Mouse (Mus musculus) intestine, embryonic 15.5 days (tissue): ENCODE data around the gene Angpt4. TPM values are rescaled to one million over a fixed set of nuclear protein-coding genes. Genes with fewer than 3 reads are reported as not detected.

Experiments
- ATAC-seq: fragments of 200-750 bp; cut with Nextera tagmentation; 2 replicates; pipeline ENCODE4 v1.8.0; 2017; ENCODE audit warnings: moderate TSS enrichment, moderate library complexity
- H3K27ac ChIP-seq: fragments of 300-500 bp; sonication (generic); 2 replicates; pipeline ENCODE4 v1.5.1; 2015; ENCODE audit warnings: mild to moderate bottlenecking, inconsistent platforms
- H3K27me3 ChIP-seq: fragments of 300-500 bp; sonication (generic); replicated peaks from 2 replicates; pipeline ENCODE4 v1.6.1; 2015; ENCODE audit warnings: inconsistent platforms
- H3K36me3 ChIP-seq: fragments of 300-500 bp; sonication (generic); 2 replicates; pipeline ENCODE4 v1.6.1; 2015; ENCODE audit warnings: inconsistent platforms
- H3K4me1 ChIP-seq: fragments of 300-500 bp; sonication (generic); replicated peaks from 2 replicates; pipeline ENCODE4 v1.6.1; 2015; ENCODE audit warnings: inconsistent platforms
- H3K4me2 ChIP-seq: fragments of 300-500 bp; sonication (generic); replicated peaks from 2 replicates; pipeline ENCODE4 v1.6.1; 2015; ENCODE audit warnings: mild to moderate bottlenecking, inconsistent platforms
- H3K4me3 ChIP-seq: fragments of 300-500 bp; sonication (generic); replicated peaks from 2 replicates; pipeline ENCODE4 v1.5.1; 2015; ENCODE audit warnings: inconsistent platforms
- H3K9ac ChIP-seq: fragments of 300-500 bp; sonication (generic); 2 replicates; pipeline ENCODE4 v1.6.1; 2015; ENCODE audit warnings: inconsistent platforms
- H3K9me3 ChIP-seq: fragments of 300-500 bp; sonication (generic); 2 replicates; pipeline ENCODE4 v1.6.1; 2016; ENCODE audit warnings: inconsistent platforms
- WGBS: fragments of 180-500 bp; shearing (Covaris S2); methylation state at CpG from one replicate; pipeline ENCODE4 v1.1.7; 2015; 5-methylcytosine and 5-hydroxymethylcytosine counted together
- polyA plus RNA-seq: library from polyadenylated mRNA; unstranded; fragments of >200 nt; fragmentation: Nextera tagmentation; extraction: Ambion mirVana; gene quantifications from 2 replicates; pipeline ENCODE4 v1.2.1, GENCODE M21; 2015

Gene Angpt4
- polyA plus RNA-seq, 1 experiment from 2014 or later: 1.1 TPM

GRCm38 (mm10) chr2:151919140-151919539 is 8.1 kb downstream of the Angpt4 start:
- no peak for ATAC-seq
- Histone ChIP-seq H3K4me1 (peaks cover 22% of the 10 kb centered on the region), H3K27me3 (no peaks in the 10 kb centered on the region), H3K36me3 (no peaks in the 10 kb centered on the region), H3K27ac (no peak overlapping the region), H3K9me3 (no peaks in the 10 kb centered on the region), H3K4me2 (no peak overlapping the region), H3K9ac (no peak overlapping the region), H3K4me3 (no peak overlapping the region)
- 54% methylated on average over 9 of the region's 9 CpGs for WGBS

- Histone ChIP-seq H3K4me3 (no peak overlapping the region), H3K9ac (no peak overlapping the region), H3K4me2 (no peak overlapping the region), H3K27me3 (no peaks in the 10 kb centered on the region), H3K9me3 (no peaks in the 10 kb centered on the region), H3K27ac (no peak overlapping the region), H3K36me3 (no peaks in the 10 kb centered on the region), H3K4me1 (peaks cover 19% of the 10 kb centered on the region)
- no peak for ATAC-seq
- 68% methylated on average over 8 of the region's 8 CpGs for WGBS
These were observed 10.1 kb downstream of the Angpt4 start for GRCm38 (mm10) chr2:151921068-151921467.

- H3K27me3 ChIP-seq: no peaks in the 10 kb centered on the region
- H3K4me1 ChIP-seq: peaks cover 15% of the 10 kb centered on the region
- H3K4me2 ChIP-seq: no peak overlapping the region
- no peak overlapping the region; the same call in 1 of the 2 replicates for H3K27ac ChIP-seq
- 44% methylated on average over 4 of the region's 4 CpGs for WGBS
- H3K9me3 ChIP-seq: no peaks in the 10 kb centered on the region
- ATAC-seq: peak; percentile 75
- H3K4me3 ChIP-seq: no peak overlapping the region
- no peak overlapping the region for H3K9ac ChIP-seq
- no peaks in the 10 kb centered on the region for H3K36me3 ChIP-seq
These were observed 10.6 kb downstream of the Angpt4 start for GRCm38 (mm10) chr2:151921596-151921995.

GRCm38 (mm10) chr2:151924276-151924675 is 13.3 kb downstream of the Angpt4 start:
- H3K9ac ChIP-seq: no peak overlapping the region
- ATAC-seq: no peak
- H3K36me3 ChIP-seq: no peaks in the 10 kb centered on the region
- H3K27me3 ChIP-seq: no peaks in the 10 kb centered on the region
- peaks cover 10% of the 10 kb centered on the region; the same call in 1 of the 2 replicates for H3K4me1 ChIP-seq
- H3K4me2 ChIP-seq: no peak overlapping the region
- H3K9me3 ChIP-seq: no peaks in the 10 kb centered on the region
- 86% methylated on average over 7 of the region's 7 CpGs for WGBS
- H3K4me3 ChIP-seq: no peak overlapping the region
- H3K27ac ChIP-seq: no peak overlapping the region

- Histone ChIP-seq H3K27me3 (no peaks in the 10 kb centered on the region), H3K36me3 (no peaks in the 10 kb centered on the region), H3K4me1 (peaks cover 9% of the 10 kb centered on the region; the same call in 1 of the 2 replicates), H3K9me3 (no peaks in the 10 kb centered on the region), H3K27ac (no peak overlapping the region), H3K9ac (no peak overlapping the region), H3K4me3 (no peak overlapping the region), H3K4me2 (no peak overlapping the region)
- no peak for ATAC-seq
- 42% methylated on average over 4 of the region's 4 CpGs for WGBS
These were observed 14.7 kb downstream of the Angpt4 start for GRCm38 (mm10) chr2:151925715-151926114.

GRCm38 (mm10) chr2:151927103-151927502 is 16.1 kb downstream of the Angpt4 start:
- Histone ChIP-seq H3K27ac (no peak overlapping the region), H3K4me3 (no peak overlapping the region), H3K9me3 (no peaks in the 10 kb centered on the region), H3K27me3 (0 out of 2 replicates have a peak, but pooled peaks cover 3% of the 10 kb centered on the region), H3K9ac (no peak overlapping the region), H3K4me1 (no peaks in the 10 kb centered on the region), H3K36me3 (no peaks in the 10 kb centered on the region), H3K4me2 (no peak overlapping the region)
- WGBS: 78% methylated on average over 11 of the region's 11 CpGs
- ATAC-seq: no peak

- no peak overlapping the region for H3K27ac ChIP-seq
- H3K27me3 ChIP-seq: 0 out of 2 replicates have a peak, but pooled peaks cover 3% of the 10 kb centered on the region
- H3K9me3 ChIP-seq: no peaks in the 10 kb centered on the region
- no peak overlapping the region for H3K9ac ChIP-seq
- H3K36me3 ChIP-seq: no peaks in the 10 kb centered on the region
- ATAC-seq: peak; percentile 53; the same call in 1 of the 2 replicates
- 35% methylated on average over 7 of the region's 7 CpGs for WGBS
- no peaks in the 10 kb centered on the region for H3K4me1 ChIP-seq
- H3K4me3 ChIP-seq: no peak overlapping the region
- H3K4me2 ChIP-seq: no peak overlapping the region
These were observed 19.5 kb downstream of the Angpt4 start for GRCm38 (mm10) chr2:151930389-151931074.

GRCm38 (mm10) chr2:151937893-151938292 is 26.9 kb downstream of the Angpt4 start:
- no peak overlapping the region for H3K4me3 ChIP-seq
- no peak overlapping the region for H3K27ac ChIP-seq
- no peaks in the 10 kb centered on the region for H3K9me3 ChIP-seq
- H3K27me3 ChIP-seq: no peaks in the 10 kb centered on the region
- no peaks in the 10 kb centered on the region for H3K36me3 ChIP-seq
- H3K9ac ChIP-seq: no peak overlapping the region
- no peak overlapping the region for H3K4me2 ChIP-seq
- WGBS: 43% methylated on average over 3 of the region's 3 CpGs
- ATAC-seq: no peak
- H3K4me1 ChIP-seq: peaks cover 13% of the 10 kb centered on the region

- no peaks in the 10 kb centered on the region for H3K36me3 ChIP-seq
These were observed 27.8 kb downstream of the Angpt4 start for GRCm38 (mm10) chr2:151938780-151939200.

GRCm38 (mm10) chr2:151939651-151940420 is 28.8 kb downstream of the Angpt4 start:
- H3K9me3 ChIP-seq: no peaks in the 10 kb centered on the region
- no peak for ATAC-seq
- H3K36me3 ChIP-seq: no peaks in the 10 kb centered on the region
- H3K27me3 ChIP-seq: no peaks in the 10 kb centered on the region
- H3K4me3 ChIP-seq: no peak overlapping the region
- H3K4me1 ChIP-seq: peaks cover 13% of the 10 kb centered on the region
- H3K4me2 ChIP-seq: no peak overlapping the region
- H3K9ac ChIP-seq: no peak overlapping the region
- no peak overlapping the region for H3K27ac ChIP-seq
- 68% methylated on average over 5 of the region's 5 CpGs for WGBS

More at GRCm38 (mm10) chr2:151938780-151939200, 27.8 kb downstream of the Angpt4 start:
- WGBS: 40% methylated on average over 11 of the region's 11 CpGs
- peak; percentile 68 for ATAC-seq
- no peaks in the 10 kb centered on the region for H3K9me3 ChIP-seq
- no peak overlapping the region for H3K4me2 ChIP-seq
- H3K4me3 ChIP-seq: no peak overlapping the region
- no peak overlapping the region for H3K27ac ChIP-seq
- H3K9ac ChIP-seq: no peak overlapping the region
- peaks cover 13% of the 10 kb centered on the region for H3K4me1 ChIP-seq
- H3K27me3 ChIP-seq: no peaks in the 10 kb centered on the region

GRCm38 (mm10) chr2:151941269-151941668 is 30.3 kb downstream of the Angpt4 start:
- Histone ChIP-seq H3K27me3 (no peaks in the 10 kb centered on the region), H3K9me3 (no peaks in the 10 kb centered on the region), H3K4me2 (no peak overlapping the region), H3K27ac (no peak overlapping the region), H3K4me3 (no peak overlapping the region), H3K9ac (no peak overlapping the region), H3K36me3 (no peaks in the 10 kb centered on the region), H3K4me1 (peaks cover 13% of the 10 kb centered on the region)
- no peak for ATAC-seq
- 48% methylated on average over 2 of the region's 2 CpGs for WGBS

GRCm38 (mm10) chr2:151944106-151944505 is 33.1 kb downstream of the Angpt4 start:
- H3K4me3 ChIP-seq: no peak overlapping the region
- WGBS: 66% methylated on average over 2 of the region's 2 CpGs

More at GRCm38 (mm10) chr2:151944106-151944505, 33.1 kb downstream of the Angpt4 start:
- H3K4me1 ChIP-seq: peaks cover 1% of the 10 kb centered on the region; the same call in 1 of the 2 replicates
- no peak overlapping the region for H3K27ac ChIP-seq
- H3K36me3 ChIP-seq: no peaks in the 10 kb centered on the region
- H3K27me3 ChIP-seq: no peaks in the 10 kb centered on the region
- no peak overlapping the region for H3K9ac ChIP-seq
- H3K9me3 ChIP-seq: no peaks in the 10 kb centered on the region
- H3K4me2 ChIP-seq: no peak overlapping the region
- ATAC-seq: no peak
